Mouse (Mus musculus) hindbrain, embryonic 10.5 days (tissue): ENCODE data around the gene Gins2. TPM values are rescaled to one million over a fixed set of nuclear protein-coding genes. Genes with fewer than 3 reads are reported as not detected.

ENCODE experiments used
- DNase-seq: peaks from one replicate; pipeline ENCODE4 v3.0.0-alpha.2; 2017; ENCODE audit warnings: low spot score
- H3K27ac ChIP-seq: fragments of 300-500 bp; sonication (generic); 2 replicates; pipeline ENCODE4 v1.5.1; 2016; ENCODE audit warnings: mild to moderate bottlenecking, moderate library complexity
- H3K27me3 ChIP-seq: fragments of 300-500 bp; sonication (generic); 2 replicates; pipeline ENCODE4 v1.6.1; 2016; ENCODE audit warnings: mild to moderate bottlenecking; ENCODE audit not compliant: poor library complexity, insufficient read depth, severe bottlenecking
- H3K36me3 ChIP-seq: fragments of 300-500 bp; sonication (generic); 2 replicates; pipeline ENCODE4 v1.6.1; 2016; ENCODE audit warnings: mild to moderate bottlenecking, moderate library complexity
- H3K4me1 ChIP-seq: fragments of 300-500 bp; sonication (generic); replicated peaks from 2 replicates; pipeline ENCODE4 v1.6.1; 2016; ENCODE audit warnings: mild to moderate bottlenecking
- H3K4me3 ChIP-seq: fragments of 300-500 bp; sonication (generic); 2 replicates; pipeline ENCODE4 v1.5.1; 2016; ENCODE audit warnings: mild to moderate bottlenecking, moderate library complexity
- H3K9me3 ChIP-seq: fragments of 300-500 bp; sonication (generic); 2 replicates; pipeline ENCODE4 v1.6.1; 2016; ENCODE audit warnings: mild to moderate bottlenecking, moderate library complexity
- WGBS: fragments of 180-500 bp; shearing (Covaris S2); methylation state at CpG from one replicate; pipeline ENCODE4 v1.1.7; 2016; 5-methylcytosine and 5-hydroxymethylcytosine counted together
- polyA plus RNA-seq: library from polyadenylated mRNA; unstranded; fragments of >200 nt; fragmentation: Nextera tagmentation; extraction: Ambion mirVana; gene quantifications from 2 replicates; pipeline ENCODE4 v1.2.1, GENCODE M21; 2016

Gene Gins2
- polyA plus RNA-seq, 1 experiment from 2014 or later: 138 TPM

- Histone ChIP-seq H3K27ac (peak overlapping the region; percentile 71), H3K36me3 (peaks cover 99% of the 10 kb centered on the region)
- 61% methylated on average over 13 of the region's 13 CpGs for WGBS
Observed at GRCm38 (mm10) chr8:120569939-120570715, 19.0 kb downstream of the Gins2 start.

GRCm38 (mm10) chr8:120569123-120569522 is 20.0 kb downstream of the Gins2 start:
- Histone ChIP-seq H3K4me1 (peaks cover 95% of the 10 kb centered on the region), H3K36me3 (peaks cover 94% of the 10 kb centered on the region)
- WGBS: 96% methylated on average over 17 of the region's 17 CpGs

More at GRCm38 (mm10) chr8:120569939-120570715, 19.0 kb downstream of the Gins2 start:
- peak; percentile 83 for DNase-seq
- peaks cover 95% of the 10 kb centered on the region for H3K4me1 ChIP-seq
- H3K9me3 ChIP-seq: no peaks in the 10 kb centered on the region
- H3K4me3 ChIP-seq: no peak overlapping the region
- peaks cover 3% of the 10 kb centered on the region; the same call in 1 of the 2 replicates for H3K27me3 ChIP-seq

GRCm38 (mm10) chr8:120568164-120568798 is 20.8 kb downstream of the Gins2 start:
- peaks cover 95% of the 10 kb centered on the region for H3K4me1 ChIP-seq
- H3K27ac ChIP-seq: peak overlapping the region; percentile 5; the same call in 1 of the 2 replicates
- H3K4me3 ChIP-seq: no peak overlapping the region
- H3K27me3 ChIP-seq: peaks cover 3% of the 10 kb centered on the region; the same call in 1 of the 2 replicates
- no peak for DNase-seq
- no peaks in the 10 kb centered on the region for H3K9me3 ChIP-seq
- 98% methylated on average over 37 of the region's 37 CpGs for WGBS
- peaks cover 94% of the 10 kb centered on the region for H3K36me3 ChIP-seq

More at GRCm38 (mm10) chr8:120569123-120569522, 20.0 kb downstream of the Gins2 start:
- H3K27me3 ChIP-seq: peaks cover 3% of the 10 kb centered on the region; the same call in 1 of the 2 replicates
- H3K9me3 ChIP-seq: no peaks in the 10 kb centered on the region
- DNase-seq: no peak
- H3K4me3 ChIP-seq: no peak overlapping the region
- no peak overlapping the region for H3K27ac ChIP-seq

GRCm38 (mm10) chr8:120567731-120568130 is 21.4 kb downstream of the Gins2 start:
- peaks cover 95% of the 10 kb centered on the region for H3K4me1 ChIP-seq
- DNase-seq: no peak
- no peak overlapping the region for H3K4me3 ChIP-seq
- H3K27ac ChIP-seq: 0 out of 2 replicates have a peak overlapping the region, but pooled peaks have one; percentile 74
- peaks cover 3% of the 10 kb centered on the region; the same call in 1 of the 2 replicates for H3K27me3 ChIP-seq
- WGBS: 95% methylated on average over 17 of the region's 17 CpGs
- H3K36me3 ChIP-seq: peaks cover 91% of the 10 kb centered on the region
- H3K9me3 ChIP-seq: no peaks in the 10 kb centered on the region

GRCm38 (mm10) chr8:120566681-120567080 is 22.4 kb downstream of the Gins2 start:
- H3K27ac ChIP-seq: peak overlapping the region; percentile 74
- 90% methylated on average over 8 of the region's 8 CpGs for WGBS
- no peak overlapping the region for H3K4me3 ChIP-seq
- H3K9me3 ChIP-seq: no peaks in the 10 kb centered on the region
- H3K27me3 ChIP-seq: peaks cover 3% of the 10 kb centered on the region; the same call in 1 of the 2 replicates
- peaks cover 95% of the 10 kb centered on the region for H3K4me1 ChIP-seq
- DNase-seq: no peak
- H3K36me3 ChIP-seq: peaks cover 86% of the 10 kb centered on the region

- Histone ChIP-seq H3K4me1 (peaks cover 95% of the 10 kb centered on the region), H3K27ac (peak overlapping the region; percentile 75), H3K9me3 (no peaks in the 10 kb centered on the region), H3K4me3 (no peak overlapping the region; the same call in 1 of the 2 replicates), H3K36me3 (peaks cover 77% of the 10 kb centered on the region), H3K27me3 (peaks cover 3% of the 10 kb centered on the region; the same call in 1 of the 2 replicates)
- peak; percentile 61 for DNase-seq
- WGBS: 13% methylated on average over 7 of the region's 7 CpGs
Observed at GRCm38 (mm10) chr8:120565151-120565711, 23.9 kb downstream of the Gins2 start.

- no peaks in the 10 kb centered on the region for H3K9me3 ChIP-seq
- DNase-seq: peak; percentile 50
- peak overlapping the region; percentile 84 for H3K27ac ChIP-seq
- peak overlapping the region; percentile 11; the same call in 1 of the 2 replicates for H3K4me3 ChIP-seq
- peaks cover 95% of the 10 kb centered on the region for H3K4me1 ChIP-seq
- peaks cover 69% of the 10 kb centered on the region for H3K36me3 ChIP-seq
- peaks cover 3% of the 10 kb centered on the region; the same call in 1 of the 2 replicates for H3K27me3 ChIP-seq
- 47% methylated on average over 20 of the region's 20 CpGs for WGBS
Observed at GRCm38 (mm10) chr8:120563851-120564837, 25.0 kb downstream of the Gins2 start.

- H3K4me3 ChIP-seq: 0 out of 2 replicates have a peak overlapping the region, but pooled peaks have one; percentile 11
- peaks cover 100% of the 10 kb centered on the region for H3K4me1 ChIP-seq
- H3K36me3 ChIP-seq: peaks cover 68% of the 10 kb centered on the region
- DNase-seq: no peak
- H3K27ac ChIP-seq: peak overlapping the region; percentile 84
- peaks cover 3% of the 10 kb centered on the region; the same call in 1 of the 2 replicates for H3K27me3 ChIP-seq
- 14% methylated on average over 8 of the region's 8 CpGs for WGBS
- no peaks in the 10 kb centered on the region for H3K9me3 ChIP-seq
Observed at GRCm38 (mm10) chr8:120563348-120563724, 25.8 kb downstream of the Gins2 start.

GRCm38 (mm10) chr8:120562680-120563347 is 26.3 kb downstream of the Gins2 start:
- peak overlapping the region; percentile 84 for H3K27ac ChIP-seq
- no peaks in the 10 kb centered on the region for H3K9me3 ChIP-seq
- peaks cover 7% of the 10 kb centered on the region; the same call in 1 of the 2 replicates for H3K27me3 ChIP-seq
- 81% methylated on average over 18 of the region's 18 CpGs for WGBS
- no peak overlapping the region for H3K4me3 ChIP-seq
- H3K4me1 ChIP-seq: peaks cover 100% of the 10 kb centered on the region
- no peak for DNase-seq
- peaks cover 66% of the 10 kb centered on the region for H3K36me3 ChIP-seq

GRCm38 (mm10) chr8:120561539-120562435 is 27.3 kb downstream of the Gins2 start:
- peaks cover 61% of the 10 kb centered on the region for H3K36me3 ChIP-seq
- peaks cover 100% of the 10 kb centered on the region for H3K4me1 ChIP-seq
- no peak overlapping the region for H3K4me3 ChIP-seq
- H3K27ac ChIP-seq: peak overlapping the region; percentile 84
- WGBS: 84% methylated on average over 22 of the region's 22 CpGs
- H3K9me3 ChIP-seq: no peaks in the 10 kb centered on the region
- H3K27me3 ChIP-seq: peaks cover 10% of the 10 kb centered on the region; the same call in 1 of the 2 replicates
- DNase-seq: no peak
